Mouse (Mus musculus) heart, embryonic 12.5 days (tissue): Measurements from ENCODE around the gene Rmnd5b. TPM values are rescaled to one million over a fixed set of nuclear protein-coding genes. Genes with fewer than 3 reads are reported as not detected.

Experiments used
- ATAC-seq: fragments of 200-750 bp; cut with Nextera tagmentation; 2 replicates; pipeline ENCODE4 v1.8.0; 2017; ENCODE audit warnings: moderate TSS enrichment, moderate library complexity; ENCODE audit not compliant: insufficient number of reproducible peaks, low FRiP score
- H3K27ac ChIP-seq: fragments of 300-500 bp; sonication (generic); 2 replicates; pipeline ENCODE4 v1.5.1; 2016; ENCODE audit warnings: mild to moderate bottlenecking, moderate library complexity; ENCODE audit not compliant: poor library complexity, severe bottlenecking
- H3K27me3 ChIP-seq: fragments of 300-500 bp; sonication (generic); replicated peaks from 2 replicates; pipeline ENCODE4 v1.6.1; 2016; ENCODE audit warnings: mild to moderate bottlenecking, moderate library complexity
- H3K36me3 ChIP-seq: fragments of 300-500 bp; sonication (generic); 2 replicates; pipeline ENCODE4 v1.6.1; 2016; ENCODE audit warnings: mild to moderate bottlenecking, moderate library complexity
- H3K4me1 ChIP-seq: fragments of 300-500 bp; sonication (generic); replicated peaks from 2 replicates; pipeline ENCODE4 v1.6.1; 2016; ENCODE audit warnings: mild to moderate bottlenecking
- H3K4me2 ChIP-seq: fragments of 300-500 bp; sonication (generic); 2 replicates; pipeline ENCODE4 v1.6.1; 2016; ENCODE audit warnings: mild to moderate bottlenecking, moderate library complexity
- H3K4me3 ChIP-seq: fragments of 300-500 bp; sonication (generic); 2 replicates; pipeline ENCODE4 v1.5.1; 2016; ENCODE audit warnings: mild to moderate bottlenecking
- H3K9ac ChIP-seq: fragments of 300-500 bp; sonication (generic); 2 replicates; pipeline ENCODE4 v1.6.1; 2016; ENCODE audit warnings: mild to moderate bottlenecking, moderate library complexity
- H3K9me3 ChIP-seq: fragments of 300-500 bp; sonication (generic); replicated peaks from 2 replicates; pipeline ENCODE4 v1.6.1; 2016; ENCODE audit warnings: mild to moderate bottlenecking, moderate library complexity
- WGBS: fragments of 180-500 bp; shearing (Covaris S2); methylation state at CpG from one replicate; pipeline ENCODE4 v1.1.7; 2016; 5-methylcytosine and 5-hydroxymethylcytosine counted together
- polyA plus RNA-seq: library from polyadenylated mRNA; unstranded; fragments of >200 nt; fragmentation: Nextera tagmentation; extraction: Ambion mirVana; gene quantifications from 2 replicates; pipeline ENCODE4 v1.2.1, GENCODE M21; 2016

Gene Rmnd5b
- polyA plus RNA-seq, 1 experiment from 2014 or later, result 28.5 TPM

DNA sequence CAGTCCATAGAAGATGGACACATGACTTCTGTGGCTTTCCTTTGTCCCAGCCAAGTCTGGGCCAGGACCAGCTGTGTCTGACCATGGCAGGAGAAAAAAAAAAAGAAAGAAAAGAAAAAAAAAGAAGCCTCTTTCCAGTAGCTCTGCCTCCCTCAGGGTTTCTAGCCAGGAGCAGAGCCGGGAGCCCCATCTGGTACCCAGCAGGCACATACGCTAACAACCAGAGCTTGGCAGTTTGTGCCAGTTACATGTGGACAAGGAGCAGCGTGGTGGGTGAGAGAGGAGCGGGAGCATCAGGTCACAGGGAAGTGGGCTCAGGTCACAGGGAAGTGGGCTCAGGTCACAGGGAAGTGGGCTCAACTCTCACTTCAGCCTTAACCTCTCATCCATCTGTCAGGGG, 59.2 kb downstream of the Rmnd5b start:
- Histone ChIP-seq H3K4me3 (no peak overlapping the region), H3K4me2 (no peak overlapping the region), H3K27ac (no peak overlapping the region), H3K36me3 (no peaks in the 10 kb centered on the region), H3K9me3 (no peaks in the 10 kb centered on the region), H3K9ac (no peak overlapping the region), H3K4me1 (0 out of 2 replicates have a peak, but pooled peaks cover 3% of the 10 kb centered on the region), H3K27me3 (no peaks in the 10 kb centered on the region)
- WGBS, result 79% methylated on average over 4 of the region's 4 CpGs
- no peak for ATAC-seq

Other genes with a start within 250 kb of the Rmnd5b start
- gene Phykpl, start 51.1 kb downstream of the Rmnd5b start, polyA plus RNA-seq, result 15.1 and 16.9 TPM in 2 replicates
- 428 and 457 TPM in 2 replicates for gene Hnrnpab, start 29.0 kb downstream of the Rmnd5b start, polyA plus RNA-seq
- 89.6 and 91.9 TPM in 2 replicates for gene Nhp2, start 16.2 kb downstream of the Rmnd5b start, polyA plus RNA-seq
- gene N4bp3, start 14.9 kb upstream of the Rmnd5b start, polyA plus RNA-seq, result 7.8 and 8.4 TPM in 2 replicates
- 0.77 and 1.0 TPM in 2 replicates for gene D930048N14Rik, start 15.1 kb upstream of the Rmnd5b start, polyA plus RNA-seq
- 68.1 and 69.7 TPM in 2 replicates for gene 0610009B22Rik, start 53.0 kb upstream of the Rmnd5b start, polyA plus RNA-seq
- gene Sec24a, start 127.7 kb upstream of the Rmnd5b start, polyA plus RNA-seq, result 14.6 and 15.2 TPM in 2 replicates
- 123 and 127 TPM in 2 replicates for gene Sar1b, start 127.8 kb upstream of the Rmnd5b start, polyA plus RNA-seq
- 0.57 and 0.81 TPM in 2 replicates for gene Jade2, start 221.8 kb upstream of the Rmnd5b start, polyA plus RNA-seq